Mouse (Mus musculus) embryonic fibroblast, embryonic 13.5 days (primary cell): Measurements from ENCODE around the gene Tead1.

ENCODE experiments used
- CTCF ChIP-seq: IDR thresholded peaks from 2 replicates; pipeline ENCODE4 v1.5.1; 2011; ENCODE audit warnings: mild to moderate bottlenecking, control low read depth, low read length, moderate library complexity, borderline replicate concordance; ENCODE audit not compliant: insufficient read depth
- POLR2A ChIP-seq: IDR thresholded peaks from 2 replicates; pipeline ENCODE4 v1.6.1; 2011; ENCODE audit warnings: low read depth, mild to moderate bottlenecking, control low read depth, low read length, moderate library complexity

DNA sequence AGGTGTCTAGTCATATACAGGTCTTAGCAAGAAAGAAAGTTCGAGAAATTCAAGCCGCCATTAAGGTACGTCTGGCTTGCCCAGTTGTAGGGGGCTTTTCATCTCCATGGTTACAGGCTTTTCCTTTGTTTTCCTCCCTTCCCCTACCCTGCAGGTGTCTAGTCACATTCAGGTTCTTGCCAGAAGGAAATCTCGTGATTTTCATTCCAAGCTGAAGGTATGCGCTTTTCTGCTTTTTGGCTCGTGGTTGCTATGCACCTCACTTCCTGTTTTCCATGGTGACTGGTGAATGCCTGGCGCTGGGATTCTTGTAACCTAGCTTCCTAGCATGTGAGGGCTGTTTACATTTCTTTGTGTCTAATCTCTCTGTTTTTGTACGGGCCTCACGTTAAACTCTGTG, 162.8 kb downstream of the Tead1 start:
- TF ChIP-seq CTCF (no peak), POLR2A (no peak)
